Mouse (Mus musculus) mouse trophoblast stem cell (cell line): Measurements from ENCODE around the gene Calhm3.

Experiments
- in situ Hi-C, 2 experiments: fragments of 300-500 bp; cut with MseI, MboI; formaldehyde crosslinking; loops; 2 replicates in 1 of 2; 3 replicates in 1 of 2; pipeline ENCODE4 v1.15.1; 2025

The Calhm3 gene

GRCm38 (mm10) chr19:47122802-47123201 lies 34.8 kb downstream of the Calhm3 start:
- in situ Hi-C loops: loop anchor here in 1 of 2 experiments (5.0 kb wide), 1 partner anchor 44 kb away; no protein-coding TSS in a partner anchor

GRCm38 (mm10) chr19:47121054-47121453 lies 36.5 kb downstream of the Calhm3 start:
- in situ Hi-C loops: loop anchor here in 1 of 2 experiments (5.0 kb wide), 1 partner anchor 46 kb away; no protein-coding TSS in a partner anchor

- in situ Hi-C loops: no loop called here
Observed at GRCm38 (mm10) chr19:47118634-47119033, 38.9 kb downstream of the Calhm3 start.

GRCm38 (mm10) chr19:47104641-47105271 lies 52.8 kb downstream of the Calhm3 start:
- in situ Hi-C loops: no loop called here
